Mouse (Mus musculus) forebrain, embryonic 11.5 days (tissue): ENCODE measurements at regions not wholly inside any gene's neighbourhood (a gene's known extent, or its start where the extent isn't known, plus 50 kb on each side); places are given as distances from the start of the nearest gene placed in this dataset.

ENCODE experiments used
- ATAC-seq: fragments of 200-750 bp; cut with Nextera tagmentation; replicated peaks from 2 replicates; pipeline ENCODE4 v1.8.0; 2017; ENCODE audit warnings: moderate TSS enrichment; ENCODE audit not compliant: low FRiP score
- DNase-seq: peaks from one replicate; pipeline ENCODE4 v3.0.0-alpha.2; 2017; ENCODE audit warnings: low spot score
- H3K27ac ChIP-seq: fragments of 300-500 bp; sonication (generic); 2 replicates; pipeline ENCODE4 v1.5.1; 2014; ENCODE audit warnings: low read depth, low read length
- H3K27me3 ChIP-seq: fragments of 300-500 bp; sonication (generic); 2 replicates; pipeline ENCODE4 v1.6.1; 2014; ENCODE audit warnings: mild to moderate bottlenecking, low read length, mixed read lengths; ENCODE audit not compliant: control insufficient read depth, insufficient read depth
- H3K36me3 ChIP-seq: fragments of 300-500 bp; sonication (generic); 2 replicates; pipeline ENCODE4 v1.6.1; 2014; ENCODE audit warnings: mild to moderate bottlenecking, low read length, moderate library complexity, mixed read lengths; ENCODE audit not compliant: control insufficient read depth, insufficient read depth
- H3K4me1 ChIP-seq: fragments of 300-500 bp; sonication (generic); replicated peaks from 2 replicates; pipeline ENCODE4 v1.6.1; 2014; ENCODE audit warnings: low read length, mixed read lengths; ENCODE audit not compliant: control insufficient read depth, insufficient read depth
- H3K4me2 ChIP-seq: fragments of 300-500 bp; sonication (generic); 2 replicates; pipeline ENCODE4 v1.6.1; 2014; ENCODE audit warnings: low read depth, mild to moderate bottlenecking, low read length, moderate library complexity, mixed read lengths; ENCODE audit not compliant: severe bottlenecking
- H3K4me3 ChIP-seq: fragments of 300-500 bp; sonication (generic); 2 replicates; pipeline ENCODE4 v1.5.1; 2014; ENCODE audit warnings: low read depth, low read length
- H3K9ac ChIP-seq: fragments of 300-500 bp; sonication (generic); 2 replicates; pipeline ENCODE4 v1.6.1; 2014; ENCODE audit warnings: low read length
- H3K9me3 ChIP-seq: fragments of 300-500 bp; sonication (generic); 2 replicates; pipeline ENCODE4 v1.6.1; 2016; ENCODE audit warnings: low read length, mixed read lengths; ENCODE audit not compliant: control insufficient read depth
- WGBS: fragments of 180-500 bp; shearing (Covaris S2); extraction: QIAGEN DNeasy Blood & Tissue Kit; methylation state at CpG from one replicate; pipeline ENCODE4 v1.1.7; 2014; 5-methylcytosine and 5-hydroxymethylcytosine counted together

- WGBS: 83% methylated on average over 4 of the region's 4 CpGs
- no peak overlapping the region for H3K4me3 ChIP-seq
- H3K27me3 ChIP-seq: no peaks in the 10 kb centered on the region
- ATAC-seq (no peak), DNase-seq (no peak)
- H3K36me3 ChIP-seq: no peaks in the 10 kb centered on the region
- H3K9ac ChIP-seq: no peak overlapping the region
- H3K9me3 ChIP-seq: no peaks in the 10 kb centered on the region
- H3K4me1 ChIP-seq: no peaks in the 10 kb centered on the region
- no peak overlapping the region for H3K27ac ChIP-seq
- H3K4me2 ChIP-seq: no peak overlapping the region
These were observed 1021.2 kb upstream of the Gm7489 start for GRCm38 (mm10) chr15:52863494-52863893.

- H3K4me1 ChIP-seq: no peaks in the 10 kb centered on the region
- H3K9me3 ChIP-seq: no peaks in the 10 kb centered on the region
- H3K36me3 ChIP-seq: no peaks in the 10 kb centered on the region
- H3K4me2 ChIP-seq: no peak overlapping the region
- H3K4me3 ChIP-seq: no peak overlapping the region
- H3K27me3 ChIP-seq: no peaks in the 10 kb centered on the region
- ATAC-seq (no peak), DNase-seq (no peak)
- 82% methylated on average over 9 of the region's 9 CpGs for WGBS
- H3K9ac ChIP-seq: no peak overlapping the region
- no peak overlapping the region for H3K27ac ChIP-seq
These were observed 992.3 kb upstream of the Gm7489 start for GRCm38 (mm10) chr15:52892244-52892950.

GRCm38 (mm10) chr15:52898107-52898506 is 986.6 kb upstream of the Gm7489 start:
- H3K9ac ChIP-seq: no peak overlapping the region
- no peaks in the 10 kb centered on the region for H3K27me3 ChIP-seq
- H3K4me3 ChIP-seq: no peak overlapping the region
- no peak for DNase-seq
- no peak for ATAC-seq
- H3K4me2 ChIP-seq: no peak overlapping the region
- WGBS: 91% methylated on average over 1 of the region's 1 CpGs
- no peaks in the 10 kb centered on the region for H3K4me1 ChIP-seq
- no peaks in the 10 kb centered on the region for H3K36me3 ChIP-seq
- H3K27ac ChIP-seq: no peak overlapping the region
- H3K9me3 ChIP-seq: no peaks in the 10 kb centered on the region

- no peak for DNase-seq
- no peak for ATAC-seq
- no peaks in the 10 kb centered on the region for H3K4me1 ChIP-seq
- H3K9me3 ChIP-seq: no peaks in the 10 kb centered on the region
- WGBS: 87% methylated on average over 4 of the region's 4 CpGs
- H3K27ac ChIP-seq: no peak overlapping the region
- H3K9ac ChIP-seq: no peak overlapping the region
- no peaks in the 10 kb centered on the region for H3K36me3 ChIP-seq
- H3K4me2 ChIP-seq: no peak overlapping the region
- no peaks in the 10 kb centered on the region for H3K27me3 ChIP-seq
- no peak overlapping the region for H3K4me3 ChIP-seq
These were observed 985.3 kb upstream of the Gm7489 start for GRCm38 (mm10) chr15:52899403-52899802.

GRCm38 (mm10) chr15:52899822-52900221 is 984.9 kb upstream of the Gm7489 start:
- Histone ChIP-seq H3K4me2 (no peak overlapping the region), H3K27me3 (no peaks in the 10 kb centered on the region), H3K9me3 (no peaks in the 10 kb centered on the region), H3K4me3 (no peak overlapping the region), H3K4me1 (no peaks in the 10 kb centered on the region), H3K27ac (no peak overlapping the region), H3K9ac (no peak overlapping the region), H3K36me3 (no peaks in the 10 kb centered on the region)
- WGBS: 76% methylated on average over 3 of the region's 3 CpGs
- ATAC-seq (no peak), DNase-seq (no peak)

GRCm38 (mm10) chr15:52905231-52905630 is 979.5 kb upstream of the Gm7489 start:
- H3K9ac ChIP-seq: no peak overlapping the region
- WGBS: 87% methylated on average over 3 of the region's 3 CpGs
- no peak for DNase-seq

GRCm38 (mm10) chr15:52907217-52907616 is 977.5 kb upstream of the Gm7489 start:
- Histone ChIP-seq H3K27ac (no peak overlapping the region), H3K36me3 (no peaks in the 10 kb centered on the region), H3K27me3 (no peaks in the 10 kb centered on the region), H3K4me2 (no peak overlapping the region), H3K4me3 (no peak overlapping the region), H3K9me3 (no peaks in the 10 kb centered on the region), H3K4me1 (no peaks in the 10 kb centered on the region), H3K9ac (no peak overlapping the region)
- no peak for ATAC-seq
- DNase-seq: no peak
- WGBS: 43% methylated on average over 1 of the region's 1 CpGs

More at GRCm38 (mm10) chr15:52905231-52905630, 979.5 kb upstream of the Gm7489 start:
- no peak overlapping the region for H3K4me2 ChIP-seq
- no peaks in the 10 kb centered on the region for H3K36me3 ChIP-seq
- no peaks in the 10 kb centered on the region for H3K27me3 ChIP-seq
- H3K4me1 ChIP-seq: no peaks in the 10 kb centered on the region
- no peaks in the 10 kb centered on the region for H3K9me3 ChIP-seq
- H3K27ac ChIP-seq: no peak overlapping the region
- H3K4me3 ChIP-seq: no peak overlapping the region
- no peak for ATAC-seq

GRCm38 (mm10) chr15:52922277-52922676 is 962.4 kb upstream of the Gm7489 start:
- ATAC-seq (no peak), DNase-seq (no peak)
- no peak overlapping the region for H3K4me2 ChIP-seq
- H3K9me3 ChIP-seq: no peaks in the 10 kb centered on the region
- 88% methylated on average over 1 of the region's 1 CpGs for WGBS
- H3K27me3 ChIP-seq: no peaks in the 10 kb centered on the region
- no peak overlapping the region for H3K4me3 ChIP-seq
- no peak overlapping the region for H3K27ac ChIP-seq
- H3K36me3 ChIP-seq: no peaks in the 10 kb centered on the region
- H3K4me1 ChIP-seq: no peaks in the 10 kb centered on the region
- no peak overlapping the region for H3K9ac ChIP-seq

GRCm38 (mm10) chr15:52928408-52928807 is 956.3 kb upstream of the Gm7489 start:
- Histone ChIP-seq H3K27me3 (no peaks in the 10 kb centered on the region), H3K4me1 (no peaks in the 10 kb centered on the region), H3K4me2 (no peak overlapping the region), H3K36me3 (no peaks in the 10 kb centered on the region), H3K9ac (no peak overlapping the region), H3K4me3 (no peak overlapping the region), H3K27ac (no peak overlapping the region), H3K9me3 (no peaks in the 10 kb centered on the region)
- ATAC-seq (no peak), DNase-seq (no peak)
- WGBS: 80% methylated on average over 3 of the region's 3 CpGs
